Mouse (Mus musculus): ENCODE measurements around the gene Edem1.
A peak's percentile ranks its signal among the peaks of the same experiment; 100 is the strongest.

Edem1 gene

GRCm38 (mm10) chr6:108828234-108828868, at the start of gene Edem1:
TSS of gene Edem1 (plus strand) at chr6:108828641.
- DNase-seq (ENCODE audit: low read depth) = peak; percentile 97

GRCm38 (mm10) chr6:108781865-108782264, 46.6 kb upstream of the Edem1 start:
- no peak for DNase-seq (ENCODE audit: low read depth)

- peak; percentile 97 for DNase-seq (ENCODE audit: low read depth)
These were observed 45.8 kb upstream of the Edem1 start, which contains the start of gene Arl8b for GRCm38 (mm10) chr6:108782526-108783183. TSS of gene Arl8b (plus strand) at chr6:108783099.

GRCm38 (mm10) chr6:108783184-108783881, 45.1 kb upstream of the Edem1 start:
- peak; percentile 57 for DNase-seq (ENCODE audit: low read depth)

- peak; percentile 38 for DNase-seq (ENCODE audit: low read depth)
These were observed 44.4 kb upstream of the Edem1 start for GRCm38 (mm10) chr6:108784056-108784455.

DNA sequence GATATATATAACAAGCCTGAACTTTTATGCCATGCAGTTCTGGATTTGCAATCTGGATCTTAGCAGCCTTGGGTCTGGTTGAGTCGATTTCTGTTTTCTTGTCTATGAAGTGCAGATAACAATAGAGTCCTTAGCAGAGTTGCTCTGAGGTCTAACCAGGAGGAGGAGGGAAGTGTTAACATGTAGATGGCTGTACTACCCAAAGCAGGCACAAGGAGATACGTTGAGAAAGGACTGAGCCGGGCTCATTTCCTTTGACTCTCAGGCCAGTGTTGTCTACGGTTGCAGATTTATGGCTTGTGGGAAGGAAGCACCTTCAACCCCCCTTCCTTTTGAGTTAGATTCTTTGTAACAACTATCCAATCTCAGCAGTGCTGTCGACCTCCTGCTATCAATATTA, 43.6 kb upstream of the Edem1 start:
- peak; percentile 60 for DNase-seq (ENCODE audit: low read depth)

GRCm38 (mm10) chr6:108785551-108785950, 42.9 kb upstream of the Edem1 start:
- no peak for DNase-seq (ENCODE audit: low read depth)

GRCm38 (mm10) chr6:108791498-108791897, 36.9 kb upstream of the Edem1 start:
- no peak for DNase-seq (ENCODE audit: low read depth)

DNA sequence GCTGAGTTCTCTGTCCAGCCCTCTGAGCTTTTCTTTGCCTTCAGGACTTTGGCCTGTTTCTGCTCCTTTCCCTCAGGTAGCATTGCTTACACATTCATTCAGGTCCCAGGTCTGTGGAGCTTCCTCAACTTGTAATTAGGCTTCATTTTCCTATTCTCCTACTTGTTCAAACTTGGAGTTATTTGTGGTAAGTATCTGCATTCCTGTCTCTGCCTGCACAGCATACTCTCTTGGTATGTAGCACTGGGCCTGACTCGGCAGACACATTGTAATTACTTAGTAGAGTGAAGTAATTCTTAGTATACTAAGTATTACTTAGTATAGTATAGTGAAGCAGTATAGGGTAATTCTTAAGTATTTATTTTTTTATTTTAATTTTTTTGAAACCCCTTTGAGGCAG, 32.5 kb upstream of the Edem1 start:
- DNase-seq (ENCODE audit: low read depth) = no peak

GRCm38 (mm10) chr6:108796706-108797105, 31.7 kb upstream of the Edem1 start:
- DNase-seq (ENCODE audit: low read depth) = no peak

- no peak for DNase-seq (ENCODE audit: low read depth)
These were observed 23.2 kb upstream of the Edem1 start for GRCm38 (mm10) chr6:108805194-108805593.

DNA sequence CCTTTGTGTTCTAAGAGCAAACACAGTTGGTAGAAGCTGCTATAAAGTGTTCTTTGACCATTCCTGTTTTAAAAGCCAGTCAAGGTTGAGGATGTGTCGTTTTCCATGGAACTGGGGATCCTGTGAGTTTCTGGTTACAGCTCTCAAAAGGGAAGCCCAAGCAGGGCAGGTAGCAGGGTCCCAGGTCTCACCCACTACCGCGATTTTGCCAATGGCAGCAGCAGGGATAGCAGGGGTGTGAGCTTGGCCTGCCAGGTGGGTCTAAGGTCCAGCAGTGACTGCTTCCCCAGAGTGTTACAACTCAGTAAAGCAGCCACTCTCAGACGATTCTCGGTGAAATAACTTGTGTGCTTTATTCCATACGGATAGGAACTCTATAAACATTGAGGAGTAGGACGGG, 22.6 kb upstream of the Edem1 start:
- no peak for DNase-seq (ENCODE audit: low read depth)

GRCm38 (mm10) chr6:108807446-108807845, 21.0 kb upstream of the Edem1 start:
- DNase-seq (ENCODE audit: low read depth) = peak; percentile 61

- DNase-seq (ENCODE audit: low read depth) = no peak
These were observed 19.7 kb upstream of the Edem1 start for GRCm38 (mm10) chr6:108808786-108809185.

- DNase-seq (ENCODE audit: low read depth) = no peak
These were observed 18.2 kb upstream of the Edem1 start for GRCm38 (mm10) chr6:108810237-108810636.

DNA sequence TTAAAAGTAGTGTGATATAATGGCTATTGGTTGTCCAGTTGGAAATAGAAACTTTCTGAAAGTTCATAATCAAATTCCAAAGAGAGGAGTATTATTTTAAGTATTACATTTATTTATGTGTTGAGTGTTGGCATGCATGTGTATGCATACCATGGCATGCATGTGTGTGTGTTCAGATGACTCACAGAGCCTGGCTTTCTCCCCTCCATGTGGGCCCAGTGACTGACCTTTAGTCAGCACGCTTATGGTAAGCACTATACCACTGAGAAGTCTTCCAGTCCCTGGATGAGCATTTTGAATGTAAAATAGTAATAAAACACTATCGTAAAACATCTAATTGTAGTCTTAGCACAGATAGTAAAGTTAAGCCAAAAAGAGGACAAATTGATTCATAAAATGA, 16.3 kb upstream of the Edem1 start:
- DNase-seq (ENCODE audit: low read depth) = no peak

DNA sequence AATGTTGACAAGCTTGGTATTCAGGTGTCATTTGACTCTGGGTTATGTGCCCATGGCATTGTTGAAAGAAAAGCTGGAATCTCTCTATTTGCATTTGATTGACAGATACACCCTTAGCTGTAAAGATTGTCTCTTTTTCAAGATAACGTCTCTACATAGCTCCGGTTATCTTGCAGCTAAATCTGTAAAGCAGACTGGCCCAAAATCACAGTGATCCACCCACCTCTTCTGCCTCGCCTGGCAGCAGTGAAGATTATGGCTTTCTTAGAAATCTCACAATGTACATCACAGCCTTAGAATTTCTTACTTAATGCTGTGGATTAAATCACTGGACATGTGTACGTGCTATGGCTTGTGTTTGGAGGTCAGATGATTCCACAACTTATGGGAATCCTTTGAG, 10.9 kb upstream of the Edem1 start:
- no peak for DNase-seq (ENCODE audit: low read depth)

DNA sequence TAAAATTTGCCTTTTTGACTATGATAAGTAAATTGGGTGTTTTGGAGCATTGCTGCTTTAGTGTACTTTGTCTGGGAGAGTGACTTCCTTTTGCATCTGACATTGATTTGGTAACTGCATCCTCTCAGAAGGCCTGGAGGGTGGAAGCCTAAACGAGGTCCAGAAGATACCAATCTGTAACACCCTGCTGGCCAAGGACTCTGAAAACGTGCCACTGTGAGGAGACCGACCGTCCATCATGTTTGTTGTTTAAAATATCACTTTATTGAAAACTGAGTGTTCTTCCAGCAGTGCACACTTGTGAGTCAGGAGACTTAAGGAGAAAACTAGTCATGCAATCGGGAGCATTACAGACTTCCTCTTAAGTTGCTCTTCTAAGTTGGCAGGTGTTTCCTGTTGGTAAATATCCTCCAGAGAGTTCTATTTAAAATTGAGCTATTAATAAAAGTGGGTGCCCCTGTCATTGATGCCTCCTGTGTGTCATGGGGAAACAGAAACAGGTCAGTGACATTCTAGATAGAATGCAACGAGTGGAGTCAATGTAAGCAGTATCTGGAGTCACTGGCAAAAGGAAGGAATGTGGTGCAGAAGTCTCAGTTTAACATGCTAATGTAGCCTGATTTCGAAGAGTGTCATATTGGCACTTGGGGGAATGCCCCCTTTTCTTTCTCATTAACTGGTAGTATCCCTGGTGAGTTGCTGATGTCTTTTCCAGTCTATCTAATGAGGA, 3.5 kb upstream of the Edem1 start:
- no peak for DNase-seq (ENCODE audit: low read depth)

DNA sequence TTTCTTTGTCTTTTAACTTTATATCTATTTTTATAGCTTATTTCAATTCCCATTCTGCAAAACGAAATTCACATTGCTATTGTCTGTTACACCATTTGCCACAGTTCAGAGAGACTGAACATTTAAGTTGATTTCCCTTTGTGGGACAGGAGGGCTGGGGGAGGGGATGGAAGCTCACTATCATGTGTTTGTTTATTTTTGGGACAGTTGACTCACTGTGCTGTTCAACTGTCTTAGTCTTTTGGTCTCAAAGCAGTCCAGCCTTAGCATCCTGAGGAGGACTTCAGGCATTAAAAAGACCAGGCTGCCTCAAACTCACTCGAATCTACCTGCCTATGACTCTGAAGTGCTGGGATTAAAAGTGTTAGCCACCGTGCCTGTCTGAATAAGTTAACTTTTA, 2.4 kb upstream of the Edem1 start:
- no peak for DNase-seq (ENCODE audit: low read depth)

DNA sequence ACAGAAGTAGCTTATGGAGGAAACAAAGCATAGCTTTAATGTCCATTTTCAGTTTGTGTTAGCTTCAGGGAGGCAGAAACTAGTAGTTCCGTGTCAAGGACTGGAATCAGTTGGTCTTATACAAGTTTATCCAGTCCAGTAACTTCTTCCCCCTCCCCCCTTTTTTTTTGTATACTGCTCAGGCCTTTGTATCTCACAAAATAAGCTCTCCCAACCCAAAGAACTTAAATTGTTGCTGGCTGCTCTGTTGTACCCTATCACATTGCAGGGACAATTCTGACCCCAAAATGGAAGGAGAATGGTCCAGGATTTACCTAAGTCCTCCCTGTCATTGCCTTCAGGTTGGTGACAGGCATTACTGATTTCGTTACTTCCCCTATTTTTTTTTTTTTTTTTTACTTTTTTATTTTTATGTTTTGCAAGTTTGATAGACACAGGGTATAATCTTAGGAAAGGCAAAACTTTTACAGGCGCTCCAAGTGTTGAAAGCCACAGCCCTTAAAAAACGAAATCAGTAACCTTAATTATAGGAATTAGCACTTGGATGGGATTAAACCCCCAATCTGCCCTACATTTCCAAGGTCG, 1.0 kb upstream of the Edem1 start:
- DNase-seq (ENCODE audit: low read depth) = peak; percentile 23

DNA sequence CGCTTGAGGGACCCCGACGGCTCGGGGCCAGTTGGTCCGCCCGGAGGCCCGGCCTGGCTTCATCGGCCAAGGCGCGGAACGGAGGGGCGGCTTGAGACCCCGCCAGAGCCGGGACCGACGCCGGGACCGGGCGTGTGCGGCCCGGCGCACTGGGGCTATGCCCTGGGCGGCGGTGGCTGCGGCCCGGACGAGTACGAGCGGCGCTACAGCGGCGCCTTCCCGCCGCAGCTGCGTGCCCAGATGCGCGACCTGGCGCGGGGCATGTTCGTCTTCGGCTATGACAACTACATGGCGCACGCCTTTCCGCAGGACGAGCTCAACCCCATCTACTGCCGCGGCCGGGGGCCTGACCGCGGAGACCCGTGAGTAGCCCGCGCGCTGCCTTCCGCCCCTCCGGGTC, 431 bp downstream of the Edem1 start:
- peak; percentile 69 for DNase-seq (ENCODE audit: low read depth)

Data from induced T-regulatory cell, adult 2 months (primary cell).